Mouse (Mus musculus) left cerebral cortex, postnatal 14 days (tissue): ENCODE results near the gene Milr1. TPM values are rescaled to one million over a fixed set of nuclear protein-coding genes. Genes with fewer than 3 reads are reported as not detected.

Experiments used
- microRNA-seq, 2 experiments: library from miRNA; unstranded; fragments of <30 nt; microRNA quantifications; one replicate each; pipeline ENCODE4 v1.2.0; 2022
- total RNA-seq, 2 experiments: library from RNA; stranded (reverse); gene quantifications; 2 replicates each; pipeline ENCODE4 v1.2.3; 2021

Gene Milr1
- total RNA-seq, 2 experiments from 2014 or later, result 0.21 TPM; not detected in 1

Small RNAs within 50 kb of the gene (microRNA-seq; reads per million reads assigned to microRNA genes)
- gene Gm25994, result 0 reads per million in 2 experiments
- gene Mir3064, result 24.0 to 28.3 reads per million in 2 experiments

Other genes starting within 250 kb of the Milr1 start
- 100 to 1,000 TPM in 1 of 2 experiments, 10 to 100 TPM in 1; 98.0 to 102 TPM for gene Tex2, start 137.8 kb upstream of the Milr1 start, total RNA-seq
- gene Pecam1, start 598 bp upstream of the Milr1 start, total RNA-seq, result 10 to 100 TPM; 19.2 to 21.7 TPM
- 1 to 10 TPM; 3.6 to 4.3 TPM for gene Polg2, start 28.3 kb downstream of the Milr1 start, total RNA-seq
- 100 to 1,000 TPM; 574 to 616 TPM for gene Ddx5, start 38.0 kb downstream of the Milr1 start, total RNA-seq
- 10 to 100 TPM in 1 of 2 experiments, 1 to 10 TPM in 1; 8.3 to 12.0 TPM for gene Cep95, start 38.0 kb downstream of the Milr1 start, total RNA-seq
- gene Smurf2, start 169.5 kb downstream of the Milr1 start, total RNA-seq, result 10 to 100 TPM; 24.6 to 28.1 TPM
- gene Kpna2, start 248.3 kb downstream of the Milr1 start, total RNA-seq, result 10 to 100 TPM; 29.9 to 37.7 TPM